Mouse (Mus musculus) macrophage (primary cell): ENCODE results near the gene Socs4. TPM values are rescaled to one million over a fixed set of nuclear protein-coding genes. Genes with fewer than 3 reads are reported as not detected.

Source experiments
- H3K27ac ChIP-seq: fragments of 350-480 bp; formaldehyde crosslinking; 2 replicates; pipeline ENCODE4 v1.9.0; 2021
- H3K36me3 ChIP-seq: fragments of 350-480 bp; formaldehyde crosslinking; 2 replicates; pipeline ENCODE4 v1.9.0; 2021; ENCODE audit errors: inconsistent target
- H3K4me3 ChIP-seq: fragments of 350-480 bp; formaldehyde crosslinking; 2 replicates; pipeline ENCODE4 v1.9.0; 2021; ENCODE audit errors: inconsistent target
- H3K79me2 ChIP-seq: fragments of 350-480 bp; formaldehyde crosslinking; 2 replicates; pipeline ENCODE4 v1.9.0; 2021; ENCODE audit errors: inconsistent target
- WGBS: methylation state at CpG from one replicate; pipeline ENCODE4 v1.1.7; 2026; ENCODE audit warnings: inconsistent platforms; ENCODE audit not compliant: missing documents; 5-methylcytosine and 5-hydroxymethylcytosine counted together
- polyA plus RNA-seq: library from polyadenylated mRNA; stranded (reverse); fragments of 250-400 nt; gene quantifications from 3 replicates; pipeline ENCODE4 v1.2.4, GENCODE M21; 2018; ENCODE audit warnings: inconsistent platforms

The Socs4 gene
- polyA plus RNA-seq, 1 experiment from 2014 or later = 10.1 TPM

DNA sequence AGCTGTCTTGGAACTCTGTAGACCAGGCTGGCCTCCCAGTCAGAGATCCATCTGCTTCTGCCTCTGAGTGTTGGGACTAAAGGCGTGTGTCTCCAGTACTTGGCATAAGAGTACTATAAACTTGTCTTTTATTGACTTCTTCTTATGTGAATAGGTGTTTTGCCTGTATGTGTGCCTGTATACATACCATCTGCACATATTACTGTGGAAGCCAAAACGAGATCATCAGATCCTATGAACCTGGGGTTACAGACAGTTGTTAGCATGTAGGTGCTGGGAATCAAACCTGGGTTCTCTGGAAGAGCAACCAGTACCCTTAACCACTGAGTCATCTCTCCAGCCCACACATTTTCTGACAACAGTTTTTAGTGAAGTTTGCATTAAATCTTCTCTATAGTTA, 7.0 kb upstream of the Socs4 start:
- Histone ChIP-seq H3K36me3 (peaks cover 17% of the 10 kb centered on the region; the same call in 1 of the 2 replicates), H3K4me3 (no peak overlapping the region)
- 95% methylated on average over 2 of the region's 2 CpGs for WGBS

DNA sequence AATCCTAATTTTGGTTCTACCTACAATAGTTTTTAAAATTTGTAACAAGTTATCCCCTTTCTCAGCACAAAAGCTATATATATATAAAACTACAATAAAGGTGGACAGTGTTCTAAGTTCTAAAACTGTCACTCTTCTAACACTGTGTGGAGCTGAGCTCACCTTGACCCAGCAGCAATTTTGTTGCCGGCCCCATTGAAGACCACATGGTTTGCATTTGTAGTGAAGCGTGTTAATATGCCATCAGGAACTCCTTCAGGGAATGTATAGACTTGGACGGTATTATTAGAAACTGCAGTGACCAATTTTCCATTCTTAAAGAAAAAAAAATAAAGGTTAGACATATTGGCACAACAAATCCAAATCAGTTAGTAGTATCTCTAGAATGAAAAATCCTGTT, 3.0 kb upstream of the Socs4 start:
- peaks cover 10% of the 10 kb centered on the region; the same call in 1 of the 2 replicates for H3K36me3 ChIP-seq
- WGBS = 93% methylated on average over 3 of the region's 3 CpGs
- no peak overlapping the region for H3K27ac ChIP-seq
- no peak overlapping the region for H3K4me3 ChIP-seq
- peaks cover 41% of the 10 kb centered on the region for H3K79me2 ChIP-seq

More for the DNA sequence above, 7.0 kb upstream of the Socs4 start:
- Histone ChIP-seq H3K79me2 (peaks cover 11% of the 10 kb centered on the region), H3K27ac (no peak overlapping the region)

DNA sequence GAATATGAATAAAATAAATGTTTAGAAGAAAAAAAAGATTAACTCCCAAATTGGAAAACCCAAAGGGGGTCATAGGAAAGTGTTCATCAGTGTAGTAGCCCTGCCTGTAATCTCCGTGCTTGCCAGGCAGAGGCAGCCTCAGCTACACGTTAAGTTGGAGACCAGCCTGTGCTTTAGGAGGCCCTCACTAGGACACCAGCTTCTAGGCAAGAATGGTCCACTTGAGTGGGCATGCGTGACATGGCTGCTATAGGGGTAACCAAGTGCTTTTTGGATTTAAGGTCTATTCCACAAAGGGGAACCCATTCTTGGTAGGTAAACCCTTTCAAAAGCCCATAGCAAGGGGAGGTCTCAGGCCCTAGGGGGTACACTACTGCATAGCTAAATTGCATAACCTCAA, 1.3 kb upstream of the Socs4 start:
- H3K79me2 ChIP-seq = peaks cover 57% of the 10 kb centered on the region
- no peaks in the 10 kb centered on the region for H3K36me3 ChIP-seq
- H3K27ac ChIP-seq = peak overlapping the region; percentile 63
- 29% methylated on average over 3 of the region's 3 CpGs for WGBS
- H3K4me3 ChIP-seq = peak overlapping the region; percentile 91

DNA sequence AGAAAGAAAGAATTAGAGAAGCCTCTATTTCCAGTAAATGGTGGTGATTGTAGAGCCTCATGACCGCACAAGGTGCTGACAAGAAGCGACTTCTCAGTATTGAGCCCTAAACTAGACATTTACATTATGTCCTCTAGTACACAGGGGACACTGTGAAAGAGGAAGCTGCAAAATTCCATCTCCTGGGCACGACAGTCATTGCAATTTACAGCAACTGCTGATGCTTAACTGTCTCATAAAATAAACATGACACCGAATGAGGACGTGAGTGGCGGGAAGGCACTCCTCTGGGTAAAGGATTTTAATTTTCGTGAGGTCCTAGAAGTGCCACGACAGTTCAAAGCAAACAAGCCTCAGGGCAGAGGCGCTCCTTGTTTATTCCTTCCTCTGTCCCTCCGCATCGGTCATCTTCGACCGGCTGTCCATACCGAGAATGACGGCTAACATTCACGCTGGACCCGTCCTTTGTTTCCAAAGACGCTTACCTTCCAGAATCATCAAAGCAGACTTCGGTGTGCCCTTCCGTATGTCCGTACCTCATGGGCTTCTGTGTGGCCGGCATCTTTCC, 611 bp upstream of the Socs4 start:
- peak overlapping the region; percentile 91 for H3K4me3 ChIP-seq
- peak overlapping the region; percentile 63 for H3K27ac ChIP-seq
- peaks cover 64% of the 10 kb centered on the region for H3K79me2 ChIP-seq
- no peaks in the 10 kb centered on the region for H3K36me3 ChIP-seq
- 2% methylated on average over 22 of the region's 22 CpGs for WGBS

GRCm38 (mm10) chr14:47279058-47279457, 2.3 kb downstream of the Socs4 start:
- Histone ChIP-seq H3K4me3 (no peak overlapping the region), H3K79me2 (peaks cover 89% of the 10 kb centered on the region), H3K36me3 (no peaks in the 10 kb centered on the region), H3K27ac (no peak overlapping the region)
- whole genome bisulfite sequencing = 83% methylated on average over 2 of the region's 2 CpGs

GRCm38 (mm10) chr14:47281535-47281934, 4.8 kb downstream of the Socs4 start:
- 97% methylated on average over 4 of the region's 4 CpGs for WGBS
- H3K4me3 ChIP-seq = no peak overlapping the region
- H3K36me3 ChIP-seq = no peaks in the 10 kb centered on the region
- peaks cover 96% of the 10 kb centered on the region for H3K79me2 ChIP-seq
- no peak overlapping the region for H3K27ac ChIP-seq

GRCm38 (mm10) chr14:47283568-47283967, 6.8 kb downstream of the Socs4 start:
- no peaks in the 10 kb centered on the region for H3K36me3 ChIP-seq
- H3K79me2 ChIP-seq = peaks cover 100% of the 10 kb centered on the region
- no peak overlapping the region for H3K4me3 ChIP-seq
- 32% methylated on average over 7 of the region's 7 CpGs for WGBS
- H3K27ac ChIP-seq = no peak overlapping the region

GRCm38 (mm10) chr14:47285271-47285670, 8.5 kb downstream of the Socs4 start:
- Histone ChIP-seq H3K36me3 (peaks cover 6% of the 10 kb centered on the region; the same call in 1 of the 2 replicates), H3K27ac (no peak overlapping the region), H3K79me2 (peaks cover 100% of the 10 kb centered on the region), H3K4me3 (no peak overlapping the region)
- WGBS = 100% methylated on average over 1 of the region's 2 CpGs

DNA sequence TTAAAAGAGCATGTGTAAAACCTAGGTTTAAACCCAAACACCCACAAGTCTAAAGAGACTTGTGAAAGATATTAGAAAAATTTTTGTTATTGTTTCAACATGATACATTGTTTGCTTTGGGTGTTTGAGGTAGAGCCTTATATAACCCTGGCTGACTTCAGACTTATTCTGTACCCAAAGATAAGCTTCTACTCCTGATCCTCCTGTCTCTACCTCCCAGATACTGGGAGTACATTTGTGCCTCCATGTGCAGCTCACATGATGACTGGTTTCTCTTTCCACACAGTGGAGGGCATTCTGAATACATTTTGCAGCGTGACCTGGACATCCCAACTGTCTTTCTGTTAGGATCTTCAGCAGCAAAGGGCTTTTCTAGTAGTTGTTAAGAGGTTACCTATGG, 9.5 kb downstream of the Socs4 start:
- 93% methylated on average over 1 of the region's 1 CpGs for WGBS
- H3K27ac ChIP-seq = no peak overlapping the region

DNA sequence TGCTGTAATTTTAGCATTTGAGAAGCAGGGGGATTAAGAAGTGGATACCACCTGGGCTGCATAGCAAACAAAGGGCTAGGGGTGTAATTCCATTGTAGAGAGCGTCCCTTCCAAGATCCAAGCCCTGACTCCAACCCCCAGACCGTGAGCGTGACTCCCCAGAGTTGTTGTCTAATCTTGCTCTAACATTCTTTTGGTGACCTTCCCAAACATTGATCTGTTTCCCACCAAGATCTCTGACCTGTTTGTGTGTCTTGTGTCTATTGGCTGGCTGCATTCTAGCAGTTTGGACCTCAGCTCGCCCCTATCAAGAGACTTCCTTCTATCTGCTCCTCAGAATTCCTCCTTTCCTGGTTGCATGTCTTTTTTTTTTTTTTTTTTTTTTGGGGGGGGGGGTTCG, 10.3 kb downstream of the Socs4 start:
- no peak overlapping the region for H3K4me3 ChIP-seq
- peaks cover 82% of the 10 kb centered on the region for H3K79me2 ChIP-seq
- no peak overlapping the region for H3K27ac ChIP-seq
- 89% methylated on average over 4 of the region's 5 CpGs for WGBS
- H3K36me3 ChIP-seq = peaks cover 14% of the 10 kb centered on the region; the same call in 1 of the 2 replicates

More for the DNA sequence above, 9.5 kb downstream of the Socs4 start:
- Histone ChIP-seq H3K79me2 (peaks cover 90% of the 10 kb centered on the region), H3K4me3 (no peak overlapping the region), H3K36me3 (peaks cover 14% of the 10 kb centered on the region; the same call in 1 of the 2 replicates)

- Histone ChIP-seq H3K4me3 (no peak overlapping the region), H3K36me3 (peaks cover 14% of the 10 kb centered on the region; the same call in 1 of the 2 replicates), H3K79me2 (peaks cover 35% of the 10 kb centered on the region), H3K27ac (no peak overlapping the region)
- 78% methylated on average over 1 of the region's 1 CpGs for WGBS
Observed at GRCm38 (mm10) chr14:47291772-47292171, 15.0 kb downstream of the Socs4 start.

- H3K27ac ChIP-seq = no peak overlapping the region
- peaks cover 20% of the 10 kb centered on the region for H3K79me2 ChIP-seq
- peaks cover 14% of the 10 kb centered on the region; the same call in 1 of the 2 replicates for H3K36me3 ChIP-seq
- WGBS = 36% methylated on average over 4 of the region's 4 CpGs
- H3K4me3 ChIP-seq = no peak overlapping the region
Observed at GRCm38 (mm10) chr14:47294136-47294535, 17.4 kb downstream of the Socs4 start.

DNA sequence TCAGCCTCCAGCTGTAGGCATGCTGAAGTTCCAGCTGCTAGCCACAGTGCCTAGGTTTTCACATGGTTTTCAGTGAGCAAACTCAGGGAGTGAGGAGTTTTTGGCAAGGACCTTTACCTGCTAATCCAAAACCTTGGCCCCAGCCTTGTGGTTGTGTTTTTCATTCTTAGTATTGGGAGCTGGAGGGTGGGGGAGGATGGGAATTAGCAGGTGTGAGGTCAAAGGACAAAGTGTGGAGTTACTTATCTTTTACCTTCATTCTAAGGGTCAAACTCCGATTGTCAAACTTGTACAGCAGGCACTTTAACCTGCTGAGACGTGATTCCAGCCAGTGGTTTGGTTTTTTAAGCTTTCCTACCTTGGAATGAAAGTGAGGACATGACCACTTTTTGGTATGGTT, 19.5 kb downstream of the Socs4 start:
- Histone ChIP-seq H3K36me3 (no peaks in the 10 kb centered on the region), H3K79me2 (peaks cover 30% of the 10 kb centered on the region), H3K4me3 (no peak overlapping the region), H3K27ac (no peak overlapping the region)
- 88% methylated on average over 2 of the region's 2 CpGs for WGBS

- H3K27ac ChIP-seq = peak within 1 kb of the TSS; percentile 58
- peaks cover 47% of the 10 kb centered on the region for H3K79me2 ChIP-seq
- H3K4me3 ChIP-seq = peak within 1 kb of the TSS; percentile 78
- under 1% methylated on average over 34 of the region's 34 CpGs for WGBS
- no peaks in the 10 kb centered on the region for H3K36me3 ChIP-seq
Observed at GRCm38 (mm10) chr14:47297785-47298407, 21.2 kb downstream of the Socs4 start, which contains the start of gene Mapk1ip1l. Gene Mapk1ip1l (plus strand): TSS chr14:47298266.

- H3K4me3 ChIP-seq = peak overlapping the region; percentile 78
- H3K27ac ChIP-seq = peak overlapping the region; percentile 58
- peaks cover 52% of the 10 kb centered on the region for H3K79me2 ChIP-seq
- under 1% methylated on average over 34 of the region's 38 CpGs for WGBS
- H3K36me3 ChIP-seq = no peaks in the 10 kb centered on the region
Observed at GRCm38 (mm10) chr14:47298408-47298792, 21.7 kb downstream of the Socs4 start.
